Mouse (Mus musculus) megakaryocyte, embryonic 14.5 days (primary cell): ENCODE measurements around the gene Rad18. TPM values are rescaled to one million over a fixed set of nuclear protein-coding genes. Genes with fewer than 3 reads are reported as not detected.
"Not testable (repeated sequence)": the region's sequence is repeated elsewhere in the genome, so short reads cannot be mapped to it uniquely, and the experiment has no call there.

Experiments used
- H3K27me3 ChIP-seq: replicated peaks from 2 replicates; pipeline ENCODE3; 2012; ENCODE audit warnings: inconsistent platforms
- H3K36me3 ChIP-seq: replicated peaks from 2 replicates; pipeline ENCODE3; 2012; ENCODE audit warnings: low read length, inconsistent platforms, mixed read lengths
- H3K4me1 ChIP-seq: 2 replicates; pipeline ENCODE4 v1.6.1; 2012; ENCODE audit warnings: inconsistent platforms
- H3K4me3 ChIP-seq: replicated peaks from 2 replicates; pipeline ENCODE3; 2012; ENCODE audit warnings: moderate library complexity, mild to moderate bottlenecking, inconsistent platforms
- H3K9me3 ChIP-seq: 2 replicates; pipeline ENCODE4 v1.6.1; 2012; ENCODE audit warnings: inconsistent platforms
- FLI1 ChIP-seq: IDR thresholded peaks from 2 replicates; pipeline ENCODE4 v1.6.1; 2012; ENCODE audit warnings: low read length, inconsistent platforms, mixed read lengths
- GATA1 ChIP-seq: IDR thresholded peaks from 3 replicates; pipeline ENCODE4 v1.6.1; 2012; ENCODE audit warnings: mixed read lengths, low read length, inconsistent platforms, borderline replicate concordance
- polyA plus RNA-seq: library from polyadenylated mRNA; stranded (reverse); fragments of >175 nt; gene quantifications from 2 replicates; pipeline ENCODE4 v1.2.3, GENCODE M21; 2012; ENCODE audit warnings: low replicate concordance; ENCODE audit not compliant: insufficient read depth

The Rad18 gene
- polyA plus RNA-seq, 1 experiment = 1.6 TPM

DNA sequence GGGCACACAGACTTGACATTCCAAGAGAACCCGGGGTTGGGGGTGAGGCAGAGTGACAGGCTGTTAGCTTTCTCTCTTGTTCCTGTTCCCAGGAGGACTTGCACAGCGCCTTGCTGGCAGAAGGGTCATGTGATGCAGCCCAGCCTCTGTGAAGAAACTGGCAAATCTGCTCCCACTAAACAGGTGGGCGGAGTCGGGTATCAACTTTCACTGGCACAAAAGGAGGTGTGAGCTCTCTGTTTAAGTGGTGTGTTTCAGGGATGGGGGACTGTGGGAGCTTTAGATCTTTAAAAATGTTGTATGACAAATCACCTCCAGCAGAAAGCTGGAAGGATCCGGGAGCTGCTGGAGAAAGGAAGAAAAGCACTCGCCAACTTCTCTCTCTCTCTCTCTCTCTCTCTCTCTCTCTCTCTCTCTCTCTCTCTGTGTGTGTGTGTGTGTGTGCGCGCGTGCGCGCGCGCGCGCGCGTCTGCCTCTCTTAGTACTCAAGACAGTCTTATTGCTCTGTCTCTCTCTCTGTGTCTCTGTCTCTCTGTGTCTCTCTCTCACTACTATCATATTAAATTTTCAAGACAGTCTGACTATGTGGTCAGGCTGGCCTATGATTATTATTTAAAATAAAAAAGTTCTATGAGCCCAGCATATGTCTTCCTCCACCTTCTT lies 32.4 kb upstream of the Rad18 start:
- H3K4me3 ChIP-seq = peak overlapping the region; percentile 7
- peaks cover 100% of the 10 kb centered on the region for H3K36me3 ChIP-seq
- TF ChIP-seq GATA1 = no peak
- TF ChIP-seq FLI1 = no peak

DNA sequence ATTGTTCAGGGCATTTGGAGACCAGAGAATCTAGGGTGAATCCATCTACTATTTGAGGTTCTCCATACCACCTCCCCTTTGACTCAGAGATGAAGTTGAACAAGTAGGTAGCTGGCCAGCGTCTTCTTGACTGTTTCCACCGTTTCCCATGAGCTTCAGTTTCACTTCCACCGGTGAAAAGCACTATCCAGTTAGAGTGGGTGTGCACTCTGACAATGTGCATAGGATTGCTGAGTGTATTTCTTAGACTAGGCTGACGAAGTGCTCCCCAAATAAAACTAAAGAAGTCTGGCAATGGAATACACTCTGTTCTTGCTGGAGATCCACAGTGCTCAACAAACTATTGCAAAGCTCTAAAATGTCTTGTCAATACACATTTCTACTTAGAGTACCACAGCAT lies 29.0 kb upstream of the Rad18 start:
- Histone ChIP-seq H3K4me3 (no peak overlapping the region), H3K4me1 (peaks cover 48% of the 10 kb centered on the region), H3K36me3 (peaks cover 98% of the 10 kb centered on the region), H3K27me3 (no peaks in the 10 kb centered on the region), H3K9me3 (no peaks in the 10 kb centered on the region)
- TF ChIP-seq GATA1 (no peak), FLI1 (no peak)

More for the DNA sequence above, 32.4 kb upstream of the Rad18 start:
- Histone ChIP-seq H3K4me1 (peaks cover 38% of the 10 kb centered on the region), H3K9me3 (no peaks in the 10 kb centered on the region), H3K27me3 (no peaks in the 10 kb centered on the region)

DNA sequence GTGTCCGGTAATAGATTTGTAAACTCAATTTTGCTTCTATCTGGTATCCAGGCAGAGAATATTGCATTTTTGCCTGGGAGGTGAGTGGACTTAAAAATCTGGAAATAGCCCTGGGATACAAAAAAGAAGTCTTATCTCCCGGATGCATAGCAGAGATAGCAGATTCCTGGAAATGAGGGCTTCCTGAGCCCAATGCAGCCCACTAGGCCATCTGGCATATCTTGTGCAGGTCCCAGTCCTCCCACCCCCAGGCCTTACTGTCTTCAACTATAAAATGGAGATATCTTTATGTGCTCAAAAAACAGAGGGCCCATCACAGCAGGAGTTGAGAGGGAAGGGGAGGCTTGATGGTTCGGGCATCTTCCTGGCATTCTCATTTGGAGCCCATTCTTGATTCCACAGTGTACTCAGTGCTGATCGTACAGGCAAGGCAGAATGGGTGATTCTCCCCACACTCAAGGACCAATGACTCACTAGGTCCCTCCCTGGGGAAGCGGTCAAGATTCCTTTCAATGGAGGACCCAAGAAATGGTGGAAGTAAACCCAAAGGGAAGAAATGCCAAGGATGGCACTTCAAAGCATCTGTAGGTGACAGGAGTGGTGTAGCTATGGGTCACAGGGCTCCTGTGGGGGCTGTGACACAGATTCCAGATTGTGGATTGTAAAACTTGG lies 24.1 kb upstream of the Rad18 start:
- no peak for TF ChIP-seq FLI1
- no peak for TF ChIP-seq GATA1
- Histone ChIP-seq H3K4me1 (peaks cover 65% of the 10 kb centered on the region), H3K4me3 (no peak overlapping the region), H3K9me3 (no peaks in the 10 kb centered on the region), H3K36me3 (peaks cover 85% of the 10 kb centered on the region), H3K27me3 (no peaks in the 10 kb centered on the region)

DNA sequence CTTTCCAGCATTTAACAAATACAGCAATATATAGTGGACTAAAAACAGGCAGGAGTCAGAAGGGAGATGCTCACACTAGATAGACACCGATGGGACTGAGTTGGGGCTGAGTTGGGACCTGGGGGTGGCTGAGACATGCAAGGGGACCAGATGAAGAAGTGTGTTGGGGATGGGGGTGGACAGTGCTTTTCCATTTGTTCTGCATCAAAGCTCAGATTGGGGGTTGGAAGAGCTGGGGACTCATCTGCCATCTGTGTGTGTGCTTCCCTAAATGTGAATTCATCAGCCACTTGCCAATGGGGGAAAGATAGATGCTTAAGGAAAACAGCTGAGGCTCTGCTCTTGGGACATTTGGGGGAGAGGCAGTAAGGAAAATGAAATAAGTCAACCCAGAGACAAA lies 23.5 kb upstream of the Rad18 start:
- peaks cover 81% of the 10 kb centered on the region for H3K36me3 ChIP-seq
- no peak overlapping the region for H3K4me3 ChIP-seq
- no peaks in the 10 kb centered on the region for H3K27me3 ChIP-seq
- peaks cover 60% of the 10 kb centered on the region for H3K4me1 ChIP-seq
- peaks cover under 1% of the 10 kb centered on the region; the same call in 1 of the 2 replicates for H3K9me3 ChIP-seq
- TF ChIP-seq GATA1 = no peak
- no peak for TF ChIP-seq FLI1

DNA sequence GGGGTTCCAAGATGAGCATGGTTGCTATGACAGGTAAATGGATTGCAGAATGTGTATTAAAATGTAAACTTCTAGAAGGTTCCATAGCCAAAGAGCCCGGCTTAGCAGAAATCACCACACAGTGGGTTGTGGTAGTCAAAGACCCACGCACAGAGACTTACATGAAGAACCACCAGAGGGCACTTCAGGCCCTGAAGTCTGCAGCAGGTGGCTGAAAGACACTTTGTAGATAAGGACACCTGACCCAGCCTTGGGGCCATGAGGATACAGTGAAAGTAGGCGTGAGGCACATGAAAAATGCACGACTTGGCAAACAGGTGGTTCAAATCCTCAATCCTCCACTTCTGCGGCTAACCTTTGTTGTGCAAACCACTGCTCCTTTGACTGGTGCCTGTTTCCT lies 20.7 kb upstream of the Rad18 start:
- TF ChIP-seq GATA1 (no peak), FLI1 (no peak)
- peaks cover 78% of the 10 kb centered on the region for H3K4me1 ChIP-seq
- H3K36me3 ChIP-seq = peaks cover 71% of the 10 kb centered on the region
- peaks cover 27% of the 10 kb centered on the region for H3K9me3 ChIP-seq
- no peak overlapping the region for H3K4me3 ChIP-seq
- no peaks in the 10 kb centered on the region for H3K27me3 ChIP-seq

DNA sequence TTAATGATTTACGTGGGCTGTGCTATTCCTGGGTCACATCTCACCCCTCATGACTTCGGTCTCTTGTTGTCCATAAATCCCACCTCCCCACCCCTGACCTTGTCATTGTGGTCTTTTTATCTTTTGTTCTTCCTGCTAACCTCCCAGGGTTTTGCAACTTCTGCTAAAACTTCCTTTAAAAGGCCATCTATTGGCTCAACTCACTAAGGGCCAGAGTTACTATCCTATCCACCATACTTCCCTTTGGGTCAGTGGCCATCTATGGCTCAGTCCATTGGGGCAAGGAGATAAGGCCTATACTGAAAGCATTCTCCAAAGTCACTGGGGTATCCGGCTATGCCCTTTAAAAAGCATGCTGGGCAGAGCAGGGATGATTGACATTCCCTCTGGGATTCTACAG lies 17.5 kb upstream of the Rad18 start:
- Histone ChIP-seq H3K9me3 (peaks cover 30% of the 10 kb centered on the region), H3K27me3 (no peaks in the 10 kb centered on the region), H3K4me3 (no peak overlapping the region), H3K4me1 (peaks cover 55% of the 10 kb centered on the region), H3K36me3 (peaks cover 42% of the 10 kb centered on the region)
- TF ChIP-seq GATA1 (peak; percentile 80; the same call in 2 of the 3 replicates), FLI1 (peak; percentile 27; the same call in 1 of the 2 replicates)

DNA sequence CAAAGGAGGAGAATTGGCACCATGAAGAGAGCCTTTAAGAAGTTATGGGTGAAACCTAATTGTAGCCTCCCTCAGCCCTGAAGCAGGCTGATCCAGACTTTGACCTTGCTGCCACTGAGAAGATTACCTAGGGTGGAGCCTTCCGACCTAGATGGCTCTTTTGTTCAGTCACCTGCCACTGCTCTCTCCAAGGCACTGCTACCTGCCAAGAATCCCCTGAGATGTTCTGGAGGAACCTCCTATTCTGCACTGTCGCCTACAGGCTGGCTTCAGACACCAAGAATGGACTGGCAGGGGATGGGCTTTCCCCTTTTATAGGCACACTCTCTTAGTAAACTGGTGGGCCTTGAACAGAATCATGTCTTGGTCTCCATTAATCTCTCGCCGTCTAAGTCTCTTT lies 5.8 kb upstream of the Rad18 start:
- peaks cover 37% of the 10 kb centered on the region for H3K4me1 ChIP-seq
- H3K36me3 ChIP-seq, H3K4me3 ChIP-seq, H3K9me3 ChIP-seq, H3K27me3 ChIP-seq: not testable (repeated sequence)

DNA sequence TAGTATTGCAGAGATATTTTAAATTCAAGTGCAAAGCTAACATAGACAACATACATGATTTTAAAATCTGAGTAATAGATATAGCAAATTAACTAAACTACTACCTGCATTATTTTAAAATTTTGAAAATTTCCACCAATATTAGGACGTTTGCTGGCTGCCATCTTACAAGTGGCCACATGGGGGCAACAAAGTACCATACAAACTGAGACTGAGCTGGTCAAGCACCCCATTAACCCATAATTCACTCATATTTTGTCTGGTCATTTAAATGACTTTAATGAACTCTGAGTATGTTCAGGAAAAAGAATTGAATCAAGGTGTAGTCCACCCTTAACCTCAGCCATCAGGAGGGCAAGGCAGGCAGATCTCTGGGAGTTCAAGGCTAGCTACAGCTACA lies 3.9 kb upstream of the Rad18 start:
- no peaks in the 10 kb centered on the region for H3K27me3 ChIP-seq
- no peak for TF ChIP-seq FLI1
- no peak for TF ChIP-seq GATA1
- H3K4me1 ChIP-seq = peaks cover 49% of the 10 kb centered on the region
- no peak overlapping the region for H3K4me3 ChIP-seq
- H3K9me3 ChIP-seq = peaks cover 5% of the 10 kb centered on the region
- H3K36me3 ChIP-seq = peaks cover 10% of the 10 kb centered on the region

DNA sequence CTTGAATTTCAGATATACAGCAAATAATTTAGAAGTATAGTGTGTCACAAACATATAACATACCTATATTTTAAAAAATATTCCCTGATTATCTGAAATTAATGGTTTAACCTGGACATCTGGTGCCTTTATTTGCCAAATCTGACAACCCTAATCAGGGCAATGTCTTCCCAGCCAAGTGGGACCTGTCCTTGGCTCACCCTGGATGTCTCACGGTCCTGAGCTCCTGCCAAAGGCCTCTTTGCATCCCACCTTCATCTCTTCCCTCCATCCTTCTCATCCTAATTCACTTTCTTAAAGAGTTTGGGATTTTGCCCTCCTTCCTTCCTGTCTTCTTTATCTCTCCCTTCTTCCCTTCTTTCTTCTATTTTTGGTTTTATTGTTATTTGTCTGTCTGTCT lies 2.6 kb upstream of the Rad18 start:
- Histone ChIP-seq H3K9me3 (peaks cover 3% of the 10 kb centered on the region), H3K4me3 (no peak overlapping the region), H3K4me1 (peaks cover 60% of the 10 kb centered on the region), H3K36me3 (peaks cover 6% of the 10 kb centered on the region), H3K27me3 (no peaks in the 10 kb centered on the region)
- TF ChIP-seq FLI1 = no peak

DNA sequence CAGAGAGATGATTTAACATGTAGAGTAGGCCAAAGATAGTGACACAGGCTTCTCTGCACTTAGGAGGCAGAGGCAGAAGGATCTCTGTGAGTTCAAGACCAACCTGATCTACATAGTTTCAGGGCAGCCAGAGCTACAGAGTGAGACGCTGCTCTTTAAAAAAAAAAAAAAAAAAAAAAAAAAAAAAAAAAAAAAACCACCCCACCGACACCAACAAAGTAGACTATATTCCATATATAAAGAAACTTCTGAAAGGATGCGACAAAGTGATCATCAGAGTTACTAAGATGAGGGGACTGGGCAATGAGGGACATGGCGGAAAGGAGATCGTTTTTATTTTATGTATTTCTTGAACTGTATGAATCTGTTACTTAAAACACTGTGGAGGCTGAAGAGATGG lies 2.0 kb downstream of the Rad18 start:
- Histone ChIP-seq H3K27me3 (no peaks in the 10 kb centered on the region), H3K36me3 (peaks cover 45% of the 10 kb centered on the region)

DNA sequence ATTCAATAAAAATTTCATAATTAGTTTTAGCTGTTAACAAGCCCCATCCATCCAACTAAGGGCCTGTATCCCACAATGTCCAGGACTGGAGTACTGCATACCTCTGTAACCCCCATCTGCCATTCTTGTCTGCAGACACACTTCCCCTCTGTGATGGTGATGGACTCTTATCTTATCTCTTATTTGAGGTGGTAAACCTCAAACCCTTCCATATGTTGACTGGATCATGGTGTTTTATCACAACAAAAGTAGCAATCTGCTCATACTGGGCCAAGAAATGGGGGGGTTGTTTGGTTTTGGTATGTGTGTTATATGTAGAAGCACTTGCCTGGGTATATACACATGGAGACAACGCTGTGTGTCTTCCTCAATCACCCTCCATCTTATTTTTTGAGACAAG lies 5.0 kb downstream of the Rad18 start:
- TF ChIP-seq FLI1 (no peak), GATA1 (no peak)
- no peak overlapping the region for H3K4me3 ChIP-seq
- peaks cover 68% of the 10 kb centered on the region for H3K36me3 ChIP-seq

More for the DNA sequence above, 2.0 kb downstream of the Rad18 start:
- H3K9me3 ChIP-seq = no peaks in the 10 kb centered on the region
- TF ChIP-seq GATA1 (no peak), FLI1 (no peak)
- peaks cover 73% of the 10 kb centered on the region for H3K4me1 ChIP-seq
- no peak overlapping the region for H3K4me3 ChIP-seq

More for the DNA sequence above, 5.0 kb downstream of the Rad18 start:
- H3K4me1 ChIP-seq = peaks cover 69% of the 10 kb centered on the region
- no peaks in the 10 kb centered on the region for H3K27me3 ChIP-seq
- no peaks in the 10 kb centered on the region for H3K9me3 ChIP-seq
